Mouse (Mus musculus) bone marrow, adult 2 months (tissue): ENCODE measurements around the gene Snx32.

Source experiments
- CTCF ChIP-seq: fragments of 200-500 bp; IDR thresholded peaks from 2 replicates; pipeline ENCODE4 v1.5.1; 2011; ENCODE audit warnings: low read length, control low read depth; ENCODE audit not compliant: control insufficient read depth, insufficient read depth
- POLR2A ChIP-seq: fragments of 200-500 bp; IDR thresholded peaks from 2 replicates; pipeline ENCODE4 v1.6.1; 2011; ENCODE audit warnings: low read depth, mild to moderate bottlenecking, control low read depth, low read length, borderline replicate concordance; ENCODE audit not compliant: control insufficient read depth

GRCm38 (mm10) chr19:5449673-5450072 is 60.7 kb downstream of the Snx32 start:
- no peak for TF ChIP-seq POLR2A
- no peak for TF ChIP-seq CTCF
